In the genomic region with DNA sequence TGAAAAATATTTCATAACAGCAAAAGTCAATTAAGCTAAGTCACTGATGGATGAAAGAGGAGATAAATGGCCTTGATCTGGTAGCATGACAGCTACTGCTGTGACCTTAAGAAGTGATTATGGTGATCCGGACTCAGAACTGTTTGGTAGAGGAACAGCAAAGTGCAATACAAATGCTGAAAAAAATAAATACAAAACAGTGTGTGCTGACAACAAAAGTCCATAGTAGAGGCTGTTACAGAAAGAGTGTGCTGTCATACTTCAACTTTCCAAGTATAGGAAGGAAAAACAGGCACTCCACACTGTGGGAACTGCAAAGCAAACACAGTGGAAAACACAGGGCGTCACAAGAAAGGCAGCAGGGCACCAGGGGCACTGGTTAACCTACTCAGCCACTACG, we compare ENCODE assay signal across 18 mouse cellular contexts.
"Had no signal": no experiment of that assay in that cellular context is flagged by ENCODE, and none has a peak within 500 bp of the region (broad histone marks: within the 10 kb centered on the region; RNA-seq: fewer than 3 reads in every experiment).

No protein-coding gene starts in this region.

- H3K27ac ChIP-seq: liver, embryonic 13.5 days; liver, embryonic 15.5 days; midbrain, embryonic 10.5 days; midbrain, embryonic 13.5 days; neural tube, embryonic 12.5 days; neural tube, embryonic 15.5 days had no signal

- DNase-seq: liver, embryonic 13.5 days; lung, adult 18-20 months; lung, embryonic 14.5 days; retina, postnatal 1 day; right cerebral cortex, adult 18-20 months; right cerebral cortex, postnatal 25 days; right cerebral cortex, postnatal 4 days; spleen, adult 18-20 months; thymus, adult 18-20 months; thymus, postnatal 14 days; thymus, postnatal 36 days had no signal

- H3K4me2 ChIP-seq: liver, embryonic 13.5 days; liver, embryonic 15.5 days; lung, embryonic 14.5 days; midbrain, embryonic 13.5 days; neural tube, embryonic 12.5 days; neural tube, embryonic 15.5 days had no signal

- H3K9ac ChIP-seq: liver, embryonic 13.5 days; liver, embryonic 15.5 days; lung, embryonic 14.5 days; midbrain, embryonic 13.5 days; neural tube, embryonic 12.5 days; neural tube, embryonic 15.5 days had no signal

- H3K4me1 ChIP-seq: midbrain, embryonic 10.5 days; neural tube, embryonic 12.5 days had no signal

- H3K9me3 ChIP-seq: liver, embryonic 13.5 days; liver, embryonic 15.5 days; midbrain, embryonic 10.5 days; midbrain, embryonic 13.5 days; neural tube, embryonic 12.5 days; neural tube, embryonic 15.5 days had no signal

- H3K4me3 ChIP-seq: liver, embryonic 13.5 days; liver, embryonic 15.5 days; midbrain, embryonic 10.5 days; midbrain, embryonic 13.5 days; myocyte; neural tube, embryonic 12.5 days; neural tube, embryonic 15.5 days had no signal

- ATAC-seq: midbrain, embryonic 13.5 days; midbrain, embryonic 16.5 days had no signal

- H3K27me3 ChIP-seq: liver, embryonic 13.5 days; liver, embryonic 15.5 days; midbrain, embryonic 13.5 days; neural tube, embryonic 12.5 days; neural tube, embryonic 15.5 days had no signal
